Mouse (Mus musculus): ENCODE results near the gene Cog5.

The Cog5 gene

DNA sequence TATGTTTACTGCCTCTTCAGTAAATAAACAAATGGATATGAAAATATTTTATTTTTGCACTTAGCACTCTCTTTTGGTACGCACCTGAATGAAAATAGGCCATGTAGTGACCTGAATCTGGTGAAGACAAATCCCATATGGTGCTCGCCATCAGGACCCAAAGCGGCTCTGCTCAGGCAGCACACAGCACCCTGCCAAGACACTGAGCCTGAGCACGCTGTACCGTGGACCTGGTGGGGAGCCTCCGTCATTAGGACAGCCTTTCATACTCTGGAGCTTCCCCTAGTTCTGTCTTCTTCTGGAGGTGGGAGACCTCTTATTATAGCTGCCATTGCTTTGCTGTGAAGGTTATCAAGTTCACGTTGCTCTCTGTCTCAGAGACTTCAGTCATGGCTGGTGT, 238.1 kb downstream of the Cog5 start:
- DNase-seq (ENCODE audit: low spot score in 2 of 2), result no peak

DNA sequence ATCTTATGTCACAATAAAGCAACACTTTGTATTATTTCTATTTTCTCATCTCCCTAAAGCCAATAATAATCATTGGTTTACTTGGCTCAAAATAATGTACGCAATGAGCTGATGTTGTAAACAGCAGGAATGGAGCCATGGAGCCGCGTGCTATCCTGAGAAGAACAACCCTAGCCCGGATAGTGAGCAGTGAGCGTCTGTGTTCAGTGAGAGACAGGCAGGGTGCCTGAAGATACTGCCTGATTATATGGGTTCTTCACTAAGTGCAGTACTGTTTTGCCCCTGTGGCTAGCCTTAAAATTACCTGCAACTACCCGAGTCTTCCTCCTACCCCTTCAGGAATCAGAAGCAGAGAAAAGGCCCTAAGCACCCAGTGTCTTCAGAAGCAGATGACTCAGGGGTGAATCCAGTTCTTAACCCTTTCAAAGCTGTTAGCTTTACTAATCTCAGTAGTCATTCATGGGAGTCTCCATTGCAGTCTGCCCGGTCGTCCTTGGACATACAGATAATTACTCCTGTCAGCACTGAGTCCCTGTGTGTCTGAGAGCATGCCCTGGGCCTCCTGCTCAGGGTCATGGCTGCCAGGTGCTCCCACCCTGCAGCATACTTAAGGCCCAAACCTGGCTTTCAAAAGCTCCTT, 240.5 kb downstream of the Cog5 start:
- DNase-seq (ENCODE audit: low spot score in 2 of 2), result no peak

DNA sequence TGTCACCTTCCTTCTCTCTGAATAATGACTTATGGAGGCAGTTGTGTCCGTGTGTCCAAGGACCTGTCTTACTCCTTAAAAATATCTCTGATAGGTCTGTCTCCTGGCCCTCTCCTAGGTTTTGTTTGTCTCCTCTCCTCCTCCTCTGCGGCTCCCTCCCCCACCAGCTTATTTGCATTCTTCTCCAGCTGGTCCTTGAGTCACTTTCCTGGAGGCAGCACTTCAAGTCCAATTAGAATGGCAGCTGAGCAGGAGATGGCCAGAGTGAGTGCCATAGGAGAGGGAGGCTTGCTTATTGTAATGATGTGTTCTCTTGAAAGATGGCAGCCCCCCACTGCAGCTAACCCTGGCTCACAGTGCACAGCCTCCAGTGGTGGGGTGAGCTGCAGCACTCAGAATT, 241.2 kb downstream of the Cog5 start:
- no peak for DNase-seq (ENCODE audit: low spot score in 2 of 2)

DNA sequence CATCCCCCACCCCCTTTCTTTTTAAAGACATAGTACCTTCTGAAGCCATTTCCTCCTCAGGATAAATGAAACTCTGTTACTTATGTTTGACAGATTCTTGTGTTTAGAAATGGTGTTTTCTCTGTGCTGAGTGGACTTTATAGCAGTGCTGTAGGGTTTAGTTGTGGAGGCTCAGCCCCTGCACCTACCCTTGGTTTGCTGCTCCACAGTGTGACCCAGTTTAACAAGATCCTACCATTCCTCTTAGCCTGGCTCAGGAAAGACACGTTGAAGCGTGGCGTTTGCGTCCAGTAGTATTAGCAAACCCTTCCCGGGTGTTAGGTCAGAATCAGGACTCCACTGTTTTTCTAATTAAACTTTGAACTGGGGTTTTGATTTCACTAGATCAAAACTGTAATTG, 241.6 kb downstream of the Cog5 start:
- no peak for DNase-seq (ENCODE audit: low spot score in 2 of 2)

DNA sequence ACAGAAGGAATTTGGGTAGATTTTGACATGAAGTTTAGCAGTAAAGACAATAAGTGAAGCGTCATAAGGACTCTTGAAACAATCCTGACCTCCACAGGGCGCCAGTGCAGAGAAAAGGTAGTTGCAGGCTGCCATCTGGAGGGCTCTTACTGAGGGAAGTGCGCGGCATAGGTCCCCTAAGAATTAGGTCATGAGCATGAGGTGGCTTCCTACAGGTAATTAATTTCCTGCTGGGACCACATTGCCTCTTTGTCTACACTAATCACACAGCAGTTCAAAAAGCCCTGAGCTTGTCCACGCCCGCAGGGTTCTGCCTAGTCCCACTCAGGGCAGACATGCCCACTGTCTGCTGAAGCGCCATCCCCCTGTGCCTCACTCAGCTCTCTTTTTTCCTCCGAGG, 242.3 kb downstream of the Cog5 start:
- no peak for DNase-seq (ENCODE audit: low spot score in 2 of 2)

DNA sequence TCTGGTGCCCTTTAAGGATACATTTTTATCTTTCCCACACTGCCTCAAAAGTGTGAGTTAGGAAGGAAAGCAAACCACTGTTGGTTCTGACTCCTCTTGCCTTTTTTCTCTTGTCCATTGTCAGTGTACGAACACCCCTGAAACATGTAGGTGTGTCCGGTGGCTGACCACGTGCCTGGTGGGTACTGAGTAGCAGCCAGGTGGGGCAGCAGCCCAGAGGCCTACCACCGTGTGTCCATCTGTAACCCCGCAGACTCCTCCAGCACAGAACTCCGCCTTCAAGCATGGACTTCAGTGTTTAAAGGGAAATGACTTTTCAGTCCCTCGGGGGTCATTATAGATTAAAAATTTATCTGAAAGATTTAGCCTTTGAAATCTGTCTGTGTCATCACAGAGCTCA, 242.8 kb downstream of the Cog5 start:
- DNase-seq (ENCODE audit: low spot score in 2 of 2), result no peak

DNA sequence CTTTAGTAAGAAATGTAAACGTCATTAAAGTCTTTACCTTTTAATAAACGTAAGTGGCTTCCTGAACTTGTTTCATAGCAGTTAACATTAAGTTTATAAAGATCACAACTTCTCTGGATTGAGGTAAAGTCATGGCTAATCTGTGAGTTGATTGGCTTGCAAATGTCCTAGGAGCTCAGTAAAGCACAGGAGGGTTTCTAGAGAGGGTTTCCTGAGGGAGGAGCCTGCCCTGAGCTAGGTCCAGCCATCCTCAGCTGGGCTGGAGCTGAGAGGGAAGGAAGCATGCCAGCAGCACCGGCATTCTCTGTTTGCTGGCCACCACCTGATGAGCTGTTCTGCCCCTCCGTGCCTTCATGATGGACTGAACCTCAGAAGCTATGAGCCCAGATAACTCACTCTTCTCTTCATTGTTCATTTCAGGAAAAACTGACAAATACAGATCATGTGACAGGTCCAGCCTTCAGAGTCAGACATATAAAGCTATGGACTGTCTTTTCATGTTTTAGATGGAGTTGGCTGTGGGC, 245.8 kb downstream of the Cog5 start:
- DNase-seq (ENCODE audit: low spot score in 2 of 2), result no peak

DNA sequence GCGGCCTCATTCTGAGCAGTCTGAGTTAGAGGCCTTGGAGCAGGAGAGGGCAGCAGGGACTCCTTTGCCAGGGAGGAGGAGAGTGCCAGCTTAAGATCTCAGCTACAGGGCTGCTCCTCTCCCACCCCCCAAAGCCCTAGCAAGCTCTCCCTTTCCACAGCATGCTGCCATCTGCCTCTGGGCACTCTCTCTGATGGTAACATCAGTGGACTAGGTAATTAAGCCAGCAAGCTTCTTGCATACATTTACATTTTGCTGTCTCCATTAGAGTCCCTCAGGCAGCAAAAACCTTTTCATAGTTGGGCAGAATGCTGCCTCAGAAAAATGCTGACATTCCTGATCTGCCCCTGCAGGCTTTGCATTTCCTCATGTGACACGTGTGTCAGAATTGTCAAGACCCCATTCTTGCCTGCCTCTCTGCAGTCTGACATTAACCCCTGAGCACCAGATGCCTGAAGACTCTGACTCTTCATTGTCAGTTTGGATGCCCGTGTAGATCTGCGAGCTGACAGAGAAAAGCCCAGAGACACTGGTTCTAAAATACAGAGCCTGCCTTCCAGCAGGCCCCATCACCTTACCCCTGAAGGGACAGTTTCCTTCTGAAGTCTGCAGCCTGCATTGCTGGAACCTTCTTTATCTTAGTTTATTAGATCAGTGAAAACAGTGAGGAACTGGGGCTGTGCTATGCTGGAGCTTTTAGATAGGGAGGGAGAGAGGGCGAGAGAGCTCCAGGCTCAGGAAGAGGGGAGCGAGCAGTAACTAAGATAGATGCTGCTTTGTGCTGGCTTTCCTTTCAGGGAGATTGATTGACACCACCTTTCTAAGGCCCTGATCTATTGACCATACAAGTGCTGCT, 251.3 kb downstream of the Cog5 start:
- DNase-seq (ENCODE audit: low spot score in 2 of 2), result no peak

DNA sequence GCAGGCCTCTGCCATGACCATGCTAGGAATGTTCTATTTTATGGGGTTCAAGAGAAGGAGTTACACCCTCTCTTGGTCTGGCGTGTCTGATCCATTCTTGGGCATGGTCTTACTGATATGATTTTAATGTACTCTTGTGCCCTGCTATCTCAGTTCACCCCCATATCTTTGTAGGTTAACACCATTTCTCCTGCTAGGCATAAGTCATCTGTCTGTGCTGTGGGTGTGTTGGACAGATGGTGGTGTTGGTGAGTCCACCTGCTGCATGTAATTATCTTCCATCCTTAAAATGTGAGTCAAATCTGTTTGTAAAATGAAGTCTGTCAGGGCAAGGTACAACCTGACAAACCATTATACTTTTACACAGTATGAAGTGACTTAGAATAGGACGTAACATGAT, 252.8 kb downstream of the Cog5 start:
- no peak for DNase-seq (ENCODE audit: low spot score in 2 of 2)

DNA sequence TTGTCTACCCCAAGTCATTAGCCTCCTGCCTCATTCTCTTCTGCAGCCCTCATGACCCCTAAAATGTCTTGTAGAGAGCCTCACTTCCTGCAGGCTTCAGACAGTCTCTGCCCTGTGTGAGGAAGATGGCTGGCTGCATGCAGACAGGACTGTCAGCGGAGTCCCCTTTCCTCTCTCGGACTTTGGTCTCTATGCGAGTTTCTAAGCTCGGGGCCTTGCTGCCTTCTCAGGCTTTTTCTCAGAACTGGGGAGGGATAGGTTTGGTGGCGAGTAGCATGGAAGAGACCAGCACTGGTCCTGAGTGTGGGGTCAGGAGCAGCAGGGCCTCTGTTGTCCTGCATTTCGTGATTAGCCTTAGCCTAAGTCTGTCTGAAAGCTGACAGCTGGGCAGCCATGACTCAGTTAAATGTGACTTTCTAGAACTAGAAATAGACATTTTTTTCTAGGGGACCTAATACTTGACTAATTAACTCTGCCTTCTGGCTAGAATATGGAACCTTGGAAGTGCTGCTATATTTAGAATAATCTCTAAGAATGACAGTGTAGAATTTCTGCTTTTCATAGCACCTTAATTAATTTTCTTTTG, 258.4 kb downstream of the Cog5 start:
- no peak for DNase-seq (ENCODE audit: low spot score in 2 of 2)

DNA sequence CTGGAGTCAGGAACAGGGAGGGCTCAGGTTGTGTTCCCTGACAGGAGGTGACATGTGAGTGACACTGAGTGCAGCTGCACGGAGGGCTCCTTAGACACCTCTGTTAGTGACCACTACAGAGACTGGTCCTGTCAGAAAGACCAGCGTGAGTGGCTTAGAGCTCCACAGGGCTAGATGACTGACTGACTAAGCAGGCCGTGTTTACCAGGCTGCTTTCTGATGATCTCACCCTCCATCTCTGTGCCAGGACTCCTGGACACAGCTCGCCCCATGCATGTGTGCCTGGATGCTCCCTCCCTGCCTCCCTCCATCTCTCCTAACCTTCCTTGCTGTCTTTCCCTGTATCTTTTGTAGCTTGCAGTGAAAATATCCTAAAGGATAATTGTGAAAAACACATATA, 258.9 kb downstream of the Cog5 start:
- DNase-seq (ENCODE audit: low spot score in 2 of 2), result no peak

DNA sequence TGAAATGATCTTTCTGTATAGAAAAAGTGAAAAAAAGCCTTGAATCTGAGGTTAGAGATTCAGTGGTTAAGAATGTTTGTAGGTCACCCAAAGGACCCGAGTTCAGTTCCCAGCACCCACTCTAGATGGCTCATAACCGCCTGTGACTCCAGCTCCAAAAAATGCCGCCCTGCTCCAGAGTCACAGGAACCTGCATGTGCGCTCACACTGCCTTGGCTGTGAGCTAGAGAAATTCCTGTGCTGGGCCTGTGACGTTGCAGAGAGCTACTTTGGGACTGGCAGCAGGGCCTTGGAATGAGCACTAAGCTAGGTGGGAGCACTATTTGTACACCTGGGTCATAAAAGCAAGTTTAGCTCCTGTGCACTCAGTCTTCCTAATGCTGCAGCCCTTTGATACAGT, 262.0 kb downstream of the Cog5 start:
- DNase-seq (ENCODE audit: low spot score in 2 of 2), result no peak

DNA sequence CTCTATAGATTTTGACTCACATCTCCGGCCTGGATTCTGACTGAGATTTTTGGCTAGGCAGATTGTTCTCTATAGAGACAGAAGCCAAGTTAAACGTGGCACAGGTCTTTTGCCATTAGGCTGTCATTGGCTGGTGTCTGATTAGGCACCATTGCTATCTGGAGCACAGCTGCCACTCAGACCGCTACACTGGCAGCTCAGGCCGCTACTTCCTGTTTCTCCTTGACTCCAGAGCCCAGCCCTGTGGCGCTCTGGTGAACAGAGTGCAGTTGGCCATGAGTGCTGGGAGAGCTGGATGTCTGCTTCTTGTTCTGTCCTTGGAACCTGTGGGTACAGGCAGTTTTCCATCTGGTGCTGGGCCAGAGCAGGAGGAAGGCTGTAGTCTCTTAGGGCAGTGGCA, 262.6 kb downstream of the Cog5 start:
- no peak for DNase-seq (ENCODE audit: low spot score in 2 of 2)

DNA sequence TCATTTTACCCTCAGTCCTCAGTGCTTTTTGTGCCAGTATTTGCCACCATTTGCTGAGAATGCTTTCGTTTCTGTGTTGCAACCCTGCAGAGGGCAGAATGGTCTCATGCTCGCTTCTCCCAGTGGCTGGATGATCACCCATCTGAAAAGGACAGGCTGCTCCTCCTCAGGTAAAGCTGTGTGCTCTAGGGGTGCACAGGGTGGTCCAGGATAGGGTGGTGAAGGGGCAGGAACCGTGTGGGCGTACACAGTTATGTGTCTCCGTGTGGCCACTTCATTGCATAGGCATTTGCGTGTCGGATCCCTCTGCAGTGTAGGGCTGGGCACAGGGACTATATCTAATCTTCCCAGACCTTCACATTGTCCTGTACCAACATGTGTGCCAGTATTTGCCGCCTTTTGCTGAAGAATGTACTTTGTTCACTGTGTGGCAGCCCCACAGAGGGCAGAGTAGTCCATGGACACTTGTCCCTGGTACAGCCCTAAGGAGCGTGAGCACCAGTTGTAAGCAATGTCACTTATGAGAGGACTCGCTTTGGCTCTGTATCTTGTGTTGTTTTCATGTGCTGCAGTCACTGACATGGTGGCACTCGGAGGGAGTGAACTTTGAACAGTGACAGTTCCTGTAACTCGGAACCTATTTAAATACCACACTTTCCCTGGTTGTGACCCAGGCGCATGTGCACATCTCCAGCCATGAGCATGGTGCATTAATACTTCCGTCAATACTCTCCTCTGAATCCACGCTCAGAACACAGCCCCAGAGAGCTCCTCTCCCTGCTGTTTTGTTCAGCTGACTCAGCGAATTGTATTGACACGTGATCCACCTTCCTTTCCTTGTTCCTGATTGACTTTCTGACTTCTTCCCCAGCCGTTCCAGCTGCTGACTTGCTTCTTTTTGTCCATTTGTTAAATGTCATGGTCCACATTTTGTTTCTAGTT, 266.1 kb downstream of the Cog5 start:
- DNase-seq (ENCODE audit: low spot score in 2 of 2), result no peak

DNA sequence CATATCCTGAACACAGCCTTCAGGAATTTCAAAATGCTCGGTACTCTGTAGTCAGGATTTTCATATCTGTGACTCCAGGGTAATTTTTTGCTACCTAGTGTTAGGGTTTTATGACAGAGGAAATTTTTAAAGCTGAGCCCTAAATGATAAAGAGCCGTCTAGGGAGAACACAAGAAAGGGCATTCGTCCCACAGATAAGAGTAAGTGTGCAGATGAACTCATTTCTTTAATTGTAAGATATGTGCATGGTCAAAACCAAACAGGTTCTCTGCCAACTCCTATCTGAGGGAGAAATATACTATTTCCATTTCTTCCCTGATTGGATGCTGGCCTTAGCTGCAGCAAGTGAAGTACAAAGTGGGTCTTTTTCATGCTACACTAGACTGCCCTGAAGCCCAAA, 269.5 kb downstream of the Cog5 start:
- no peak for DNase-seq (ENCODE audit: low spot score in 2 of 2)

DNA sequence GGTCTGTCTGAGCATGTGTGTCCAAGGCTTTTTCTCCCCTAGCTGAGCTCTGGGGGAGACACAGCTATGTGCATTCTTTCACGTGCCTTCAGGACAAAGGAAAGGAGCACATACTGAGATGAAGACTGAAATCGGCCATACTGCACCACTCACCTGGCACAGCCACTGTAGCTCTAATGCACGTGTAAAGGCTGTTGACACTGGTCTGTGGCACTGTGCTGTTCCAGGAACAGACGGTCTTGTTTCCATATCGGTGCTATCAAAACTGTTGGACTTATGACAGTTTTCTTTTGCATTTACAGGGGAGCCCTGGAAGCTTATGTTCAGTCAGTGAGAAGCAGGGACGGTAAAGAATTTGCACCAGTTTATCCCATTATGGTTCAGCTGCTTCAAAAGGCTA, 270.7 kb downstream of the Cog5 start:
- no peak for DNase-seq (ENCODE audit: low spot score in 2 of 2)

DNA sequence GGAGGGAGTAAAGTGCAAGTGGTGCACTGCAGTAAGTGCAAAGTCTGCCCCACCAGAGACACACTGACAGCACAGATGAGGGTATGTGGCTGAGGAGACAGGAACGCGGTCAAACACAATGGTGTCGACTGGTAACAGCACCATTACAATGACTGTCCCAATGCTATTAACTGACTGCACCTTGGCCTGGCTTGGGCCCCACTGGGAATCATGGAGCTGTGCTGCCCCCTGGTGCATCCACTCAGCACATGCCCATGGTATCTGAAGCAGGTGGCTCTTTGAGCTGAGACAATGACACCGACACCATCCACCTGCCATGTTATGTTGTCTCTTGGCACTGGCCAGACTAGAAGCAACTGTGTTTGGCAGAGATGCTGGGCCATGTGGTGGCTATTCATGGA, 272.0 kb downstream of the Cog5 start:
- peak in 1 of 2 experiments; percentile 52 for DNase-seq (ENCODE audit: low spot score in 2 of 2)

DNA sequence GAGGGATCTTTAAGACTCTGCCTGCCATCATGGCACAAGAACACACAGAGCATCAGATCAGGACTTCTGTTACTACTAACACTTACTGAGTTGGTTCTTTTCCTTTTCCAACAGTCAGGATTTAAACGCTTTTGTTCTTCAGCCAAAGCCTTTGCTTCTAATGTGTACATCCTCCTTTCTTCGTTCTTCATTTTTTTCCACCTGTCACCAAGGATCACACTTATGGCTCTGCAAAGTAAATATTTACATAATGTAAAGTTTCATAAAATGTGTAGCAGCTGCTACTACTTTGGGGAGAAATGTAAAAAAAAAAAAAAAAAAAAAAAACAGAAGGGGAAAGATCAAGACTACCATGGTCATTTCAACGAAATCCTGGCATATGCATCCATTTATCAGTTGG, 273.8 kb downstream of the Cog5 start:
- no peak for DNase-seq (ENCODE audit: low spot score in 2 of 2)

DNA sequence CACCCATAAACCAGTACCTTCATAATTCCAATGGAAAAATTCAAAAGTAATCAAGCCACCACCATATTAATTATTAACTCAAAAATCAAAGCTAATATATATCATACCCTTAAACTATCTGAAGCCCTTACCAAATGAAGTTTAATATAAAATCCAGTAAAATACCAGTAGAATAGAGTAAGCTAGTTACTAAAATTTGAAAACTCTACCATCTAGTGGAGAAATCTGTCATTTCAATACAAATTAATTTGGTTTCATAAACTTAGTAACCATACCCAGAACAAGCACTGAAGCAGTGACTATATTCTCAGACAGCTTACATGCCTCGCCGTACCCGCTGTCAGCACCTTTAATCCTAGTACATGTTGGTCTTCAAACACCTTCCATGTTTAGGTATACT, 277.1 kb downstream of the Cog5 start:
- no peak for DNase-seq (ENCODE audit: low spot score in 2 of 2)

DNA sequence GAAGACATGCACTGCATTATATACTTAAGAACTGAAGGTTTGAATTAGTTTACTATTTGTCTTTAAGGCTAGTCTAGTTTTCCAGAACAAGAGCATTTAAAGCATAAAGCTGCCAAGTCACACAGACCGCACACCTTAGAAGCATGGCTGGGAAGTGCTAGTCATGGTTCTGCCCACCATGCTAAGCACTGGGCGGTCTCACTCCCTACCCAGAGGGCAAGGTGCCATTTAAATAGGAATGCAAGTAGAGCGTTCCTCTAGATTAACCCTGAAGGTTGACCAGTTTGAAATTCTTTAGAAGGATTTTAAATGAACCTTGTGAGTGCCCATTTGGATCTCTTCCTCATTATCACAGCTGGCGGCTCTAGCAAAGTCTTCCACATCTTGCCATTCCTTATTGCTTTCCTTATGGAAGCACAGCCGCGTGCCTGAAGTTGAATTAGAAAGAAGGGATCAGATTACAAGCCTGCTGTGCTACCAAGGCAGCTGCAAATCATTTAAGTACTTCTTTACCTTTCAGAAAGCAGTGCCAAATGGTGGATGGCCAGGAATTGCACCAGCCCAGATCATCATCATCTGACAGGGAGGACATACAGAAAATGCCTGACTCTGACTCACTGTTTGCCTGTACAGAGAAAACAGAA, 282.1 kb downstream of the Cog5 start:
- no peak for DNase-seq (ENCODE audit: low spot score in 2 of 2)

DNA sequence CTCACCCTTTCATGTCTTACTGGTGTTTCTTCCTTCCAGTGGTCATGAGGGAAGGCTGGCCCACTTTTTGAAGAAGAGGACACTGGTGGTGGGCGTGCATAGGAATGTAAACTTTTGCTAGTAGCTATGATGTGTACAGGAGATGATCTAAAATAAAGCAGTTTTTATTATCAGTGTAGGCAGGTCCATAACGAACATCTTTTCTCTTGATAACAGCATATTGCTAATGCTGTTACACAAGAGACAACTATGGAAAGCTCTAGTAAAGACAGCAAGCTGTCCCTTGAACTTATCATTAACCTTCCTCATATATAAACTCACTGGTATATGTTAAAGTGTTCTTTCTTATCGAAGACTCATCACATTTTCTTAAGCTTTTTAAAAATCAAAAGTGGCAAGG, 282.9 kb downstream of the Cog5 start:
- DNase-seq (ENCODE audit: low spot score in 2 of 2), result no peak
